Mouse (Mus musculus) E14TG2a.4 (cell line): Measurements from ENCODE around the gene E030018B13Rik.

ENCODE experiments used
- CTCF ChIP-seq: conservative IDR thresholded peaks from 2 replicates; pipeline ENCODE4 v1.5.1; 2014; ENCODE audit warnings: low read length
- NANOG ChIP-seq: IDR thresholded peaks from 2 replicates; pipeline ENCODE4 v1.6.1; 2014; ENCODE audit warnings: borderline replicate concordance, low read length, mixed read lengths
- POU5F1 ChIP-seq: IDR thresholded peaks from 2 replicates; pipeline ENCODE4 v1.6.1; 2014; ENCODE audit warnings: low read length, borderline replicate concordance

DNA sequence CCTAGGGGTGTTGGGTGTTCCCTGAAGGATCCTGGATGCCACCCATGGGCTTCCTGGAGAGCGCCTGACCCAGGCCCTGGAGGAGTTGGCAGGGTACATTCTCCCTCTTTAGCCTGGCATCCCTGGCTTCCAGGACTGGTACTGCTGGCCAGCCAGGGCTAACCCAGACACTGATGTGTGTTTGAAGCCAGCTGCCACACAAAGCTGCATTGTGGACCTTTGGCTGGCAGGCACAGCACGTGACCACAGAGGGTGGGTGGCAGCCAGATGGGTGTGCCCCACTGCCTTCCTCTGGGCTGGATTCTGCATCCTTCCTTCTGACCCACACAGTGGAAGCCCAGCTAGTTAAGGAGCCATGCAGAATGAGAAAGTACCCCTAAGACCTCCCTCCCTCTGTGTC, 48.5 kb downstream of the E030018B13Rik start:
- TF ChIP-seq CTCF (no peak), POU5F1 (no peak), NANOG (no peak)
